Mouse (Mus musculus) lung, embryonic 16.5 days (tissue): ENCODE data around the gene Il15ra. TPM values are rescaled to one million over a fixed set of nuclear protein-coding genes. Genes with fewer than 3 reads are reported as not detected.

Experiments
- ATAC-seq: fragments of 200-750 bp; cut with Nextera tagmentation; 2 replicates; pipeline ENCODE4 v1.8.0; 2017; ENCODE audit warnings: low read depth, mild to moderate bottlenecking, moderate library complexity
- H3K27ac ChIP-seq: fragments of 300-500 bp; sonication (generic); 2 replicates; pipeline ENCODE4 v1.5.1; 2014; ENCODE audit warnings: mild to moderate bottlenecking, control low read depth, low read length
- H3K27me3 ChIP-seq: fragments of 300-500 bp; sonication (generic); 2 replicates; pipeline ENCODE4 v1.6.1; 2014; ENCODE audit warnings: low read depth, low read length, mixed read lengths; ENCODE audit not compliant: control insufficient read depth, insufficient read depth
- H3K36me3 ChIP-seq: fragments of 300-500 bp; sonication (generic); 2 replicates; pipeline ENCODE4 v1.6.1; 2014; ENCODE audit warnings: low read length; ENCODE audit not compliant: control insufficient read depth, insufficient read depth
- H3K4me1 ChIP-seq: fragments of 300-500 bp; sonication (generic); replicated peaks from 2 replicates; pipeline ENCODE4 v1.6.1; 2014; ENCODE audit warnings: low read length, mixed read lengths; ENCODE audit not compliant: control insufficient read depth, insufficient read depth
- H3K4me2 ChIP-seq: fragments of 300-500 bp; sonication (generic); 2 replicates; pipeline ENCODE4 v1.6.1; 2014; ENCODE audit warnings: low read depth, low read length, control low read depth
- H3K4me3 ChIP-seq: fragments of 300-500 bp; sonication (generic); 2 replicates; pipeline ENCODE4 v1.5.1; 2014; ENCODE audit warnings: mild to moderate bottlenecking, low read length, control low read depth
- H3K9ac ChIP-seq: fragments of 300-500 bp; sonication (generic); 2 replicates; pipeline ENCODE4 v1.6.1; 2014; ENCODE audit warnings: low read length, control low read depth
- H3K9me3 ChIP-seq: fragments of 300-500 bp; sonication (generic); 2 replicates; pipeline ENCODE4 v1.6.1; 2016; ENCODE audit warnings: low read length; ENCODE audit not compliant: control insufficient read depth
- WGBS: fragments of 180-500 bp; shearing (Covaris S2); extraction: QIAGEN DNeasy Blood & Tissue Kit; methylation state at CpG from one replicate; pipeline ENCODE4 v1.1.7; 2014; 5-methylcytosine and 5-hydroxymethylcytosine counted together
- polyA plus RNA-seq: library from polyadenylated mRNA; unstranded; fragments of >200 nt; fragmentation: Nextera tagmentation; extraction: Ambion mirVana; gene quantifications from 2 replicates; pipeline ENCODE4 v1.2.1, GENCODE M21; 2015

Gene Il15ra
- polyA plus RNA-seq, 1 experiment from 2014 or later, result 3.8 TPM

DNA sequence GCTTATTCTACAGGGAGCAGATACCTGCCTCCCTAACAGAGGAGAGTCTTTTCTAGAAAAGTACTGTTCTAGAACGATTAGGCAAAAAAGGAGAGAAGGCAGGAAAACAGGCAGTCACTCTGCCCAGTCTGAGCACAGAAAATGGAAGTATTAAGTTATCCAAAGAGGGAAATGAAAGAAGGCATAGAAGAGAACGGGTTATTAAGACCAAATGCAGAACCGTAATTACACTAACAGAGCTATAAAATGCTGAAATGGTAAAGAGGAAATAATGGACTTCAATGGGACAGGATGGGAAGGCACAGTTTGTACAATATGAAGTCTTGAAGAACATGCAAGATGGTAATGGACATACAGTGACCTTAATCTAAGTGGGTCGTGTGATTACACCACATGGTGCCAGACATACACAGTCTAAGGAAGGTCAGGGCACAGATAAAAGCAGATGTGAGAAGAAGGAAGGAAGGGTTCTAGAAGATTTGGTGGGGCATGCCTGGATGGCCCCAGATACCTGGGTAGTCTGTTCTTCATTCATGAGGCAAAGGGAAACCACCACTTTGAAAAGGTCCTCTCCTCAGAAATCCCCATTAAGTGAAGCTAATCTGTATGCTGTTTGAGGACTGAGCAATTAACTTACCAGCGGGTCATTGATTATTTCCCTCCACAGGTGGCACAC, 61.5 kb downstream of the Il15ra start:
- no peak overlapping the region for H3K27ac ChIP-seq
- ATAC-seq, result no peak
- no peak overlapping the region for H3K9ac ChIP-seq
- H3K9me3 ChIP-seq, result no peaks in the 10 kb centered on the region
- H3K4me3 ChIP-seq, result no peak overlapping the region
- H3K36me3 ChIP-seq, result peaks cover 45% of the 10 kb centered on the region
- WGBS, result 82% methylated on average over 5 of the region's 5 CpGs
- H3K4me2 ChIP-seq, result no peak overlapping the region
- no peaks in the 10 kb centered on the region for H3K4me1 ChIP-seq
- no peaks in the 10 kb centered on the region for H3K27me3 ChIP-seq

DNA sequence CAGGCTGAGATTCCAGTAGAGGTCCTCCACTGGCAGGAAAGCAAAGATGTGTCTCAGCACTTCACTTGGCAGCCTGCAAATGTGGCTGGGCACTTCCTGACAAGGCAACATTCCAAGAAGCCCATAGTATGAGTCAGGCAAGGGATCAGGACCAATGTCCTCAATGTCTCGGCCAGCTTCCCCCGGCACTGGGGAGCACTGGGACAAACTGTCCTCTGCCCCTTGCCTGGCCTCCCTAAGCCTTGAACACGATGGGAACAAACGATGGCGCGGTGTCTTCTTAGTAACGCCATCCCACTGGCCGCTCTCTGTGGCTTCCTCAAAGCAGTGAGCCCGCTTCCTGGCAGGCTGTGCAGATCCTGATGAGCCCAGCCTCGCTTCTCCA, 62.1 kb downstream of the Il15ra start:
- peaks cover 40% of the 10 kb centered on the region for H3K36me3 ChIP-seq
- 83% methylated on average over 10 of the region's 10 CpGs for WGBS
- ATAC-seq, result no peak

DNA sequence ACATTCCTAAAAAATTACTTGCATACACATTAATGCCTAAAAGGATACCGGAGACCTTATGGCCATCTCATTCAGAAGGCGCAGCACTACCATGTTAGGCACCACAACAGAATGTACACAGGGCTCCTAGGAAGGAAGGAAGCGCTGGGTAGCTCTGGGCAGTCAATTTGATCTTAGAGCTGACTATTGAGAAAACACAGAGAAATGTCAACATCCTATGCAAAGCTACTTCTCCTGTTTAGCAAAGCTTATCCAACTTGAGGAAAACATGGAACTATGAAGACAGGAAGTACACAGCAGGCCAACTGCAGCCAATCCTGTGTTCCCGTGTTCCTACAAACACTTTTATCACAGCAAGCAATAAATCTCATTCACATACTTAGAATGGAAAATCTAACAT, 66.6 kb downstream of the Il15ra start:
- Histone ChIP-seq H3K27me3 (no peaks in the 10 kb centered on the region), H3K4me3 (no peak overlapping the region), H3K4me2 (no peak overlapping the region), H3K4me1 (peaks cover 8% of the 10 kb centered on the region), H3K36me3 (peaks cover 10% of the 10 kb centered on the region; the same call in 1 of the 2 replicates), H3K9me3 (no peaks in the 10 kb centered on the region), H3K9ac (no peak overlapping the region), H3K27ac (no peak overlapping the region)
- 76% methylated on average over 4 of the region's 4 CpGs for WGBS
- ATAC-seq, result no peak

More for the DNA sequence above, 62.1 kb downstream of the Il15ra start:
- no peaks in the 10 kb centered on the region for H3K4me1 ChIP-seq
- H3K4me2 ChIP-seq, result no peak overlapping the region
- H3K27me3 ChIP-seq, result no peaks in the 10 kb centered on the region
- no peak overlapping the region for H3K27ac ChIP-seq
- no peak overlapping the region for H3K9ac ChIP-seq
- H3K4me3 ChIP-seq, result no peak overlapping the region
- no peaks in the 10 kb centered on the region for H3K9me3 ChIP-seq

DNA sequence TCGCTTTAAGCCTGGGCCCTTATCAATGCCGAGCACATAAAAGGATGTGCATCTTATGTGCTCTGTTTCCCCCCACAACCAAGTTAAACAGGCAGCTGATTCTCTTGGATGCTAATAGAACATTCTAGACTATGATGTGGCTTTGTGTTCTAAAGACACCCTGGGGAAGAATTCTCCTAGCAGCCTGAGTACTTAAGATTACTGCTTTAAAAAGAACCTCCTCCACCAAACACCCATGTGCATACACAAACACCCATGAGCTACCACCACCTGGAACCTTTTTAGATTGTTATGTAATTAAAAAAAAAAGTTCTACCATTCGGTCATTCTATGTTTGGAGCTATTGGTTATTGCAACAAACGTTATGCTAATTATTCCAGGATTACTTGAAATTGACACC, 67.3 kb downstream of the Il15ra start:
- H3K9me3 ChIP-seq, result no peaks in the 10 kb centered on the region
- no peak overlapping the region for H3K27ac ChIP-seq
- no peaks in the 10 kb centered on the region for H3K27me3 ChIP-seq
- no peak overlapping the region for H3K4me2 ChIP-seq
- H3K4me1 ChIP-seq, result peaks cover 8% of the 10 kb centered on the region
- H3K36me3 ChIP-seq, result peaks cover 4% of the 10 kb centered on the region; the same call in 1 of the 2 replicates
- 79% methylated on average over 4 of the region's 4 CpGs for WGBS
- no peak overlapping the region for H3K4me3 ChIP-seq
- ATAC-seq, result no peak
- no peak overlapping the region for H3K9ac ChIP-seq

DNA sequence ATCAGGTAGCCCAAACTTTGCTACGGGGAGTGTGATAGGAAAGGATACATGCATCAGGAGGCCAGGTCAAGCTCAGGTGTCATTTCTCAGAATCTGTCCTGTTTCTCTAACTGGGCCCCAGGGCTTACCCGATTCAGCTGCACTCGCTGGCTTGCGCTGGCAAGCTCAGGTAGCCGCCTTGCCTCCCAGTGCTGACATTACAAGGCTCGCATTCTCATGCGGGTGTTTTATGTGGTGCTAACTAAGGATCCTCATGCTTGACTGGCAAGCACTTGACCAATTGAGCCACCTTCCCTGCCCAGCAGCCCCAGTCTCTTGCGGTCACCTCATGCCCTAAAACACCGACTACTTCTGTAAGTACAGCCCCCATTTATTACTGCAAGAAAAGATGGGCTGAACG, 69.3 kb downstream of the Il15ra start:
- WGBS, result 84% methylated on average over 10 of the region's 10 CpGs
- no peak for ATAC-seq
- no peak overlapping the region for H3K27ac ChIP-seq
- no peak overlapping the region for H3K4me3 ChIP-seq
- no peaks in the 10 kb centered on the region for H3K27me3 ChIP-seq
- no peak overlapping the region for H3K4me2 ChIP-seq
- H3K9me3 ChIP-seq, result no peaks in the 10 kb centered on the region
- peaks cover 14% of the 10 kb centered on the region for H3K4me1 ChIP-seq
- H3K9ac ChIP-seq, result no peak overlapping the region
- no peaks in the 10 kb centered on the region for H3K36me3 ChIP-seq

DNA sequence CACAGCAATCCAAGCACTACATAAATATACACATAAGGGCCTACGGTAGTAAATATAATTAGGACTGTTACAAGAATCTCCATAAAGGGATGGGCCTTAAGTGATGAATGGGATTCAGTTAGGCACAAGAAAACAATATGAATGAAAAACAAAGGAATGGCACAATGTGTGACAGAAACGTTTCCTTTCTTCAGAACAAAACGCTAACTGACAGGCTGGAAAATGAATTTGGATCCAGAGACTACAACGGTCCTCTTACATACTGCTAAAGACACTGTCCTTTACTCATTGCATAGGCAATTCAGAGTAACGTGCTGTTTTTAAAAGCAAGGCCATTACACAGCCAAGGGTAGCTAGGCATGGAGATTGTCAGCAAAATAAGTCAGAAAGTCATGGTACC, 70.0 kb downstream of the Il15ra start:
- H3K9ac ChIP-seq, result no peak overlapping the region
- no peaks in the 10 kb centered on the region for H3K9me3 ChIP-seq
- H3K36me3 ChIP-seq, result no peaks in the 10 kb centered on the region
- no peak overlapping the region for H3K4me2 ChIP-seq
- H3K4me1 ChIP-seq, result peaks cover 18% of the 10 kb centered on the region
- H3K27me3 ChIP-seq, result no peaks in the 10 kb centered on the region
- H3K4me3 ChIP-seq, result no peak overlapping the region
- 78% methylated on average over 5 of the region's 5 CpGs for WGBS
- H3K27ac ChIP-seq, result no peak overlapping the region
- no peak for ATAC-seq

DNA sequence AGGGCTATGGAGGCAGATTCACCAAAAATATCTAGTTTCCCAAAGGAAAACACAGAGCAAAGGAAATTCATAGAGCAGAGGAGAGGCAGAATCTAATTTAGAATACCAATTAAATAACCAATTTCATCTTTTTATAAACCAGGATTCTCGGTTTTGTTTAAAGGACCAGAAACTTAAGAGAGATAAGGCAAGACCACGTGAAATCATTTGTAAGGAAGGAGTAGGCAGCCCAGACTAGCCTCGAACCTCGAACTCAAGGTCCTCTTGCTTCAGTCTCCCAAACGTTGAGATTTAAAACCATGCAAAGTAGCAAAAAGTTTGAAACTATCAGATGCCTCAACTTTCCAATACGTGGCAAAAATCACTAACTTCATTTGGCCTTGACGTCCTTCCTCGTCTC, 71.3 kb downstream of the Il15ra start:
- whole genome bisulfite sequencing, result 39% methylated on average over 8 of the region's 8 CpGs
- no peaks in the 10 kb centered on the region for H3K27me3 ChIP-seq
- H3K9me3 ChIP-seq, result no peaks in the 10 kb centered on the region
- ATAC-seq, result no peak
- H3K4me2 ChIP-seq, result peak overlapping the region; percentile 84
- 0 out of 2 replicates have a peak, but pooled peaks cover under 1% of the 10 kb centered on the region for H3K36me3 ChIP-seq
- peak overlapping the region; percentile 90 for H3K9ac ChIP-seq
- H3K27ac ChIP-seq, result no peak overlapping the region
- H3K4me3 ChIP-seq, result peak overlapping the region; percentile 80
- peaks cover 18% of the 10 kb centered on the region for H3K4me1 ChIP-seq

DNA sequence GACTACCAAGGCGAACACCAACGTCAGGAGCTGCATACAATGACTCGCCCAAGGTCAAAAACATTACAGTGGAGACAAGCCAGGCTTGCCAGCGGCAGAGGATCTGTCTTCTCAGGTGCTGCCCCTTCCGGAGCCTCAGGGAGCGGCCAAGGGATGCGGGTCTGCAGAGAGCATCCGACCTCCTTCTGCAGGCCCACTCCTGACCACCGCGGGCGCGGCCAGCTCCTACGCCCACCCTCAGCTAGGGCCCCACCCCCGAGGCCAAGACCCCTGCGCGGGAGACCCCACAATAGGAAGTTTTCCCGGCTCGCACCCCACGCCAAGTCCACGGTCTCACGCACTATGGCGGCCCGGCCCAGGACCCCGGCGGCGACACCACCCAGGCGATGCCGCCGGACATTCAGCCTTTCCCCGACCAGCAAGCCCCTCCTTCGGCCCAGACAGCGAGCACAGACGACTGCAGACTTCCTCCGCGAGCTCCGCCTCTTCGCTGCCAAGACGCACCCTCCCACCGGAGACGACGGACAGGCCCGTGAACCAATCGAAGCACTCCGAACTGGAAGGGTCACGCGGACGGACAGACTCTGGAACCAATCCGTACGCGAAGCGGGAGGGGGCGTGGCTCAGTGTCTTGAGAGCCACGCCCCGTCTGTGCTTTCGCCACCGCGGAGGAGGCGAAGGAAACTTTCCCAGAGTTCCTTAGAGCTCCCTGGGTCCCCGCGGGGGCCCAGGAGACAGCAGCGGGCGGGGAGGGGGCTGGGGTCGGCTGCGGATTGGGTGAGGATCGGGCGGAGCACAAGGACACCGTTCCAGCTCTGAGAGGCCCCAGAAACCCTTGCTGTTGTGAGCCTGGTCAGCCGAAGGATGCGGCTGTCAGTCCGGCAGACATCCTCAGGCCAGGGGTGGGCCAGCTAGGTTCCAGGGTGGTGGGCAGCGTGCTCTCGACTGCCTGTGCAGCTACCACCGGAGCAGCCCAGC, 72.3 kb downstream of the Il15ra start, which contains the start of the genes Fbh1 and Ankrd16:
Gene Fbh1, minus strand, starts transcription at position 492 of the 978 bp plus-strand sequence.
Gene Ankrd16, plus strand, starts transcription at position 786 of the 978 bp plus-strand sequence.
- Histone ChIP-seq H3K4me3 (peak within 1 kb of the TSS; percentile 80), H3K4me1 (peaks cover 18% of the 10 kb centered on the region), H3K9ac (peak within 1 kb of the TSS; percentile 90), H3K9me3 (no peaks in the 10 kb centered on the region), H3K4me2 (peak within 1 kb of the TSS; percentile 84), H3K27me3 (no peaks in the 10 kb centered on the region), H3K36me3 (peaks cover 10% of the 10 kb centered on the region), H3K27ac (peak within 1 kb of the TSS; percentile 97)
- ATAC-seq, result peak; percentile 96
- under 1% methylated on average over 73 of the region's 73 CpGs for WGBS
